Mouse (Mus musculus) megakaryocyte, embryonic 14.5 days (primary cell): ENCODE data around the gene Glud1.

Experiments
- FLI1 ChIP-seq: IDR thresholded peaks from 2 replicates; pipeline ENCODE4 v1.6.1; 2012; ENCODE audit warnings: low read length, inconsistent platforms, mixed read lengths
- GATA1 ChIP-seq: IDR thresholded peaks from 3 replicates; pipeline ENCODE4 v1.6.1; 2012; ENCODE audit warnings: mixed read lengths, low read length, inconsistent platforms, borderline replicate concordance

DNA sequence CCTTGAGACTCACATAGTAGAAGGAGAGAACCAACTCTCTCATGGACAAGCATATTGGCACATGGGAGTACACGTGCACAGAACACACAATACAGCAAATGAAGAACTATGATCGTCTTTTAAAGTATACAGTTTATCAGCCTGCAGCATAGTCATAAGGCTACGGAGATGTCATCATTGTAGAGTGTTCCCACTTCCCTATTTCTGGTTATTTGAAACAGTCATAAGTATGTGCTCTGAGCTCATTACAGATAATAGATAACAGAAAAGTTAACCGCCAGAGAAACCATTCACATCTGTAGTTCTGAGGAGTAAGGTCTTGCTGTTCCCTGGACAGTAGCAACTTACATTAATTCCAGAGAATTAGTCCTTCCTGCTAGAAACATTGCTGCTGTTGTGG, 32.6 kb downstream of the Glud1 start:
- TF ChIP-seq GATA1: no peak
- no peak for TF ChIP-seq FLI1
